Mouse (Mus musculus) liver, postnatal 0 days (tissue): Measurements from ENCODE around the gene Wsb1.

ENCODE experiments used
- CTCF ChIP-seq: sonication (generic); IDR thresholded peaks from 2 replicates; pipeline ENCODE4 v1.5.1; 2016; ENCODE audit warnings: antibody characterized with exemption, low read depth
- EP300 ChIP-seq: IDR thresholded peaks from 2 replicates; pipeline ENCODE4 v1.6.1; 2016; ENCODE audit warnings: antibody characterized with exemption, low read depth, mild to moderate bottlenecking

- TF ChIP-seq CTCF, result no peak
- TF ChIP-seq EP300, result no peak
These were observed 18.6 kb upstream of the Wsb1 start for GRCm38 (mm10) chr11:79273039-79273438.
